Comparison of ENCODE assay signal across 8 mouse cellular contexts in the genomic region with DNA sequence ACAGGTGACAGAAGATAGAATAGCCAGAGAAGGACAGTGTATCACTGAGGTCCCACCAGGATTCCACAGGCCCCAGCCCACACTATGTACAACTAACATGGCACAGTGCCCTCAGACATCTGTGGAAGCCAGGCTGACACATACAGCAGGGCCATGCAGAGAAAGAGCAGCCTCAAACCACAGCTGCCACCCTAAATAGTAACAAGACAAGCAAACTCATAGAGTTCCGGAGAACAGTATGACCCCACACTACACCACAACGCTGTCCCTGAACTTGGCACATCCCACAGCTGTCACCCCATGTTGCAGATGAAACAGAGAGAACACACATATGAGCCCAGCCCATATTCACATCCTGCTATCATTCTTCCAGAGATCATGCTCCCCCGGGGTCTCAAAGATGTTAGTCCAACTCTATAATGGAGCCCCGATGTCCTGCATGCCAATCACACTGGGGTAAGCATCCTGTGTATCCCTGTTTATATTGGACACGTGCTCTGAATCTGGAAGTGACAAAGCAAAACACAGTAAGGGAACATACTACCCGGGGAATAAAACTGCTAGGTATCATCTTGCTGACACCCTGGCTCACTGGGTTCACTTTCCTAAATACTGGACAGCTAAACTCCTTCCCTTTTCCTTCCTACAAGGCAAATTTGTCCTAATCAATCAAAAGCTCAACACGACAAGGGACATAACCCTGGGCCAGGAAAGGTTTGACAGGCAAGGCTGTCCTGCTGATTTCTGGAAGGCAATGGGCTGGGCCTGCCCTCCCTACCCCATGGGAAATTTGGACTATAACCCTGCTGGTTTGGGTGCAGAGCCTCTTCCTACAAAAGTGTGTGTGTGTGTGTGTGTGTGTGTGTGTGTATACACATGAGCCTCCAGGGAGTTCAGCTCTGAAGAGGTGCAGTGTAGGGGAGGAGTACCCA. TPM values are rescaled to one million over a fixed set of nuclear protein-coding genes. Genes with fewer than 3 reads are reported as not detected.
DNase-seq lines count a peak whose midpoint lies in the region; ATAC-seq and TF ChIP-seq lines count a peak whose summit lies in the region.

No protein-coding gene starts in this region.

- no peaks in the 10 kb centered on the region for H3K27me3 ChIP-seq in neural tube, embryonic 11.5 days (ENCODE audit: control insufficient read depth, insufficient read depth, low read length)
- no peaks in the 10 kb centered on the region for H3K27me3 ChIP-seq in hindbrain, postnatal 0 days (ENCODE audit: insufficient read depth, low read length)
- H3K27me3 ChIP-seq in neural tube, embryonic 12.5 days (replicated peaks): no peaks in the 10 kb centered on the region

- WGBS in neural tube, embryonic 11.5 days: 81% methylated on average over 7 of the region's 7 CpGs
- 56% methylated on average over 7 of the region's 7 CpGs for WGBS in hindbrain, postnatal 0 days
- 78% methylated on average over 7 of the region's 7 CpGs for WGBS in neural tube, embryonic 12.5 days

- peaks cover 7% of the 10 kb centered on the region for H3K36me3 ChIP-seq in neural tube, embryonic 11.5 days (ENCODE audit: control insufficient read depth, insufficient read depth, low read length)
- H3K36me3 ChIP-seq in hindbrain, postnatal 0 days (ENCODE audit: insufficient read depth, low read length): peaks cover 15% of the 10 kb centered on the region
- peaks cover 23% of the 10 kb centered on the region for H3K36me3 ChIP-seq in neural tube, embryonic 12.5 days

- TF ChIP-seq CTCF in hindbrain, postnatal 0 days (IDR thresholded peaks at IDR 0.05; ENCODE audit: low read depth): no peak

- H3K4me2 ChIP-seq in neural tube, embryonic 11.5 days (ENCODE audit: low read depth): peak overlapping the region; percentile 91
- H3K4me2 ChIP-seq in hindbrain, postnatal 0 days (ENCODE audit: low read depth, low read length): peak overlapping the region; percentile 73
- peak overlapping the region; percentile 94 for H3K4me2 ChIP-seq in neural tube, embryonic 12.5 days (replicated peaks)

- peak overlapping the region; percentile 96 for H3K27ac ChIP-seq in neural tube, embryonic 11.5 days (ENCODE audit: low read depth, low read length)
- H3K27ac ChIP-seq in hindbrain, postnatal 0 days: peak overlapping the region; percentile 99; the same call in 1 of the 2 replicates
- no peak overlapping the region for H3K27ac ChIP-seq in neural tube, embryonic 12.5 days

- DNase-seq in cerebellum, adult 9-11 months: peak; percentile 53
- no peak for DNase-seq in cerebellum, adult 8-10 months
- no peak for DNase-seq in neural tube, embryonic 11.5 days (ENCODE audit: low spot score)
- no peak for DNase-seq in neural tube, embryonic 10.5 days (ENCODE audit: extremely low spot score, low spot score)
- DNase-seq in hindbrain, postnatal 0 days (ENCODE audit: low spot score): no peak
- DNase-seq in urinary bladder, postnatal 14 days (ENCODE audit: low spot score): no peak
- no peak for DNase-seq in right cerebral cortex, adult 2 months (ENCODE audit: low spot score in 2 of 2)

- H3K9me3 ChIP-seq in neural tube, embryonic 11.5 days (ENCODE audit: control insufficient read depth, low read length): no peaks in the 10 kb centered on the region
- H3K9me3 ChIP-seq in hindbrain, postnatal 0 days (ENCODE audit: low read length): no peaks in the 10 kb centered on the region
- H3K9me3 ChIP-seq in neural tube, embryonic 12.5 days: no peaks in the 10 kb centered on the region

- peaks cover 17% of the 10 kb centered on the region for H3K4me1 ChIP-seq in neural tube, embryonic 11.5 days (ENCODE audit: control insufficient read depth, insufficient read depth, low read length)
- H3K4me1 ChIP-seq in hindbrain, postnatal 0 days (ENCODE audit: insufficient read depth, low read length): 0 out of 2 replicates have a peak, but pooled peaks cover 5% of the 10 kb centered on the region
- H3K4me1 ChIP-seq in neural tube, embryonic 12.5 days: peaks cover 38% of the 10 kb centered on the region

- peak overlapping the region; percentile 89 for H3K4me3 ChIP-seq in neural tube, embryonic 11.5 days (ENCODE audit: low read depth, low read length)
- peak overlapping the region; percentile 92 for H3K4me3 ChIP-seq in hindbrain, postnatal 0 days (ENCODE audit: low read length)
- H3K4me3 ChIP-seq in neural tube, embryonic 12.5 days: peak overlapping the region; percentile 80

- H3K9ac ChIP-seq in neural tube, embryonic 11.5 days (ENCODE audit: low read length): peak overlapping the region; percentile 96
- peak overlapping the region; percentile 89 for H3K9ac ChIP-seq in hindbrain, postnatal 0 days (replicated peaks; ENCODE audit: low read length)
- H3K9ac ChIP-seq in neural tube, embryonic 12.5 days: peak overlapping the region; percentile 93

- no peak for ATAC-seq in neural tube, embryonic 11.5 days (ENCODE audit: insufficient read depth, low FRiP score, low TSS enrichment)
- no peak for ATAC-seq in hindbrain, postnatal 0 days
- ATAC-seq in neural tube, embryonic 12.5 days (ENCODE audit: low FRiP score, low read depth): no peak

RNA-seq across cellular contexts. Expression of a gene that starts 1.7 kb away (rescaled TPM):
- polyA plus RNA-seq in neural tube, embryonic 11.5 days (2014; fragmentation: Nextera tagmentation; extraction: Ambion mirVana): 591 and 593 TPM in 2 replicates
- 468 and 519 TPM in 2 replicates for total RNA-seq in hindbrain, postnatal 0 days (2014; rRNA removed)
- 372 and 378 TPM in 2 replicates for polyA plus RNA-seq in hindbrain, postnatal 0 days (2015; fragmentation: Nextera tagmentation; extraction: Ambion mirVana)
- 569 and 584 TPM in 2 replicates for polyA plus RNA-seq in neural tube, embryonic 12.5 days (2016; fragmentation: Nextera tagmentation; extraction: Ambion mirVana)

RNA-seq across cellular contexts. Expression of a gene that starts 54.9 kb away (rescaled TPM):
- 2.4 and 2.6 TPM in 2 replicates for polyA plus RNA-seq in neural tube, embryonic 11.5 days (2014; fragmentation: Nextera tagmentation; extraction: Ambion mirVana)
- 4.3 TPM in 2 replicates for total RNA-seq in hindbrain, postnatal 0 days (2014; rRNA removed)
- polyA plus RNA-seq in hindbrain, postnatal 0 days (2015; fragmentation: Nextera tagmentation; extraction: Ambion mirVana): 3.6 and 3.9 TPM in 2 replicates
- 1.7 and 2.1 TPM in 2 replicates for polyA plus RNA-seq in neural tube, embryonic 12.5 days (2016; fragmentation: Nextera tagmentation; extraction: Ambion mirVana)
